ENCODE assay signal across 17 mouse cellular contexts in the genomic region with DNA sequence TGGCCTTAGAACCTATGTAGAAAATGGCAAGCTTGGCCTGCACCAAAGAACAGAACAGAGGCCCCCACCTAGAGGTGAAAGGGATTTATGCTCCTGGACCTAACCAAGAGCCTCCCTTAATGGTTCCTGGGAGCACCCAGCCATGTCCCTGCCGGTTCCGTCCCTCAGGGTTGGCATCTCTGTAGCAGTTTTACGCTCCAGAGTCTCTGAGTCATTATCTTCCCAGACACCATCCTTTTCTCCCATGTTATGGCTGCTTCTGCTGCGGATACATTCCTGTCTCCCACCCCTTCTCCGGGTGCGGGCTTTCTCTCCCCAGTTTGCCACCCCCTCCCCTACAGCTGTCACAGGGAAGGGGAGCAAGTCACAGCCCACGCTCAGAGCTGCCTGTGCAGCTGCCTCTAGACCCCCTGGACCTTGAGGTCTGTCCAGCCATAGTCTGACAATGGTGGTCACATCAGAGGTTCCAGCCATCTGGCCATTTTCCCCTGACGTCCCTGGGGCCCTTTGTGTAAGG.
A peak's percentile ranks its signal among the peaks of the same experiment; 100 is the strongest.
DNase-seq lines count a peak whose midpoint lies in the region; ATAC-seq and TF ChIP-seq lines count a peak whose summit lies in the region.
"Had no signal": no experiment of that assay in that cellular context is flagged by ENCODE, and none has a peak within 500 bp of the region (broad histone marks: within the 10 kb centered on the region; RNA-seq: fewer than 3 reads in every experiment).

No protein-coding gene starts in this region.

- no peak overlapping the region for H3K9ac ChIP-seq in forebrain, embryonic 11.5 days (ENCODE audit: low read length)
- no peak overlapping the region for H3K9ac ChIP-seq in midbrain, embryonic 14.5 days (replicated peaks; ENCODE audit: low read length)
- H3K9ac ChIP-seq in hindbrain, embryonic 15.5 days, result no peak overlapping the region
- H3K9ac ChIP-seq: heart, embryonic 15.5 days had no signal

- H3K4me3 ChIP-seq in forebrain, embryonic 10.5 days, result no peak overlapping the region
- no peak overlapping the region for H3K4me3 ChIP-seq in forebrain, embryonic 11.5 days (ENCODE audit: low read depth, low read length)
- no peak overlapping the region for H3K4me3 ChIP-seq in midbrain, embryonic 10.5 days
- H3K4me3 ChIP-seq in midbrain, embryonic 14.5 days (replicated peaks; ENCODE audit: low read depth, low read length), result no peak overlapping the region
- H3K4me3 ChIP-seq in hindbrain, embryonic 15.5 days, result no peak overlapping the region
- H3K4me3 ChIP-seq in olfactory bulb, adult 2 months (ENCODE audit: insufficient read depth, low read depth, low read length), result no peak overlapping the region
- H3K4me3 ChIP-seq: erythroblast, embryonic 14.5 days; heart, embryonic 15.5 days had no signal

- no peaks in the 10 kb centered on the region for H3K27me3 ChIP-seq in forebrain, embryonic 10.5 days (ENCODE audit: poor library complexity, severe bottlenecking)
- no peaks in the 10 kb centered on the region for H3K27me3 ChIP-seq in forebrain, embryonic 11.5 days (ENCODE audit: control insufficient read depth, insufficient read depth, low read length)
- H3K27me3 ChIP-seq in midbrain, embryonic 10.5 days (ENCODE audit: low read depth, poor library complexity, severe bottlenecking), result no peaks in the 10 kb centered on the region; the same call in 1 of the 2 replicates
- H3K27me3 ChIP-seq in midbrain, embryonic 14.5 days (ENCODE audit: control insufficient read depth, insufficient read depth, low read length), result no peaks in the 10 kb centered on the region
- H3K27me3 ChIP-seq in hindbrain, embryonic 15.5 days, result no peaks in the 10 kb centered on the region

- peaks cover 2% of the 10 kb centered on the region for H3K4me1 ChIP-seq in forebrain, embryonic 10.5 days
- H3K4me1 ChIP-seq in forebrain, embryonic 11.5 days (replicated peaks; ENCODE audit: control insufficient read depth, insufficient read depth, low read length), result no peaks in the 10 kb centered on the region
- H3K4me1 ChIP-seq in midbrain, embryonic 10.5 days, result peaks cover 18% of the 10 kb centered on the region
- peaks cover 28% of the 10 kb centered on the region for H3K4me1 ChIP-seq in midbrain, embryonic 14.5 days (ENCODE audit: control insufficient read depth, insufficient read depth, low read length)
- H3K4me1 ChIP-seq in hindbrain, embryonic 15.5 days (replicated peaks), result peaks cover 50% of the 10 kb centered on the region
- peaks cover 58% of the 10 kb centered on the region for H3K4me1 ChIP-seq in olfactory bulb, adult 2 months (ENCODE audit: control insufficient read depth, insufficient read depth, low read length)
- H3K4me1 ChIP-seq: heart, embryonic 15.5 days had no signal

- H3K36me3 ChIP-seq in forebrain, embryonic 10.5 days (replicated peaks), result no peaks in the 10 kb centered on the region
- no peaks in the 10 kb centered on the region for H3K36me3 ChIP-seq in forebrain, embryonic 11.5 days (ENCODE audit: control insufficient read depth, insufficient read depth, low read length)
- no peaks in the 10 kb centered on the region for H3K36me3 ChIP-seq in midbrain, embryonic 10.5 days
- no peaks in the 10 kb centered on the region for H3K36me3 ChIP-seq in midbrain, embryonic 14.5 days (ENCODE audit: control insufficient read depth, insufficient read depth, low read length)
- H3K36me3 ChIP-seq in hindbrain, embryonic 15.5 days, result no peaks in the 10 kb centered on the region
- H3K36me3 ChIP-seq: G1E; heart, embryonic 15.5 days had no signal

- TF ChIP-seq POLR2A in olfactory bulb, adult 2 months (IDR thresholded peaks at IDR 0.05; ENCODE audit: insufficient read depth, low read depth, low read length), result no peak

- WGBS in forebrain, embryonic 10.5 days, result 87% methylated on average over 8 of the region's 8 CpGs
- WGBS in forebrain, embryonic 11.5 days, result 78% methylated on average over 8 of the region's 8 CpGs
- WGBS in midbrain, embryonic 10.5 days, result 89% methylated on average over 8 of the region's 8 CpGs
- 65% methylated on average over 8 of the region's 8 CpGs for WGBS in midbrain, embryonic 14.5 days
- 46% methylated on average over 8 of the region's 8 CpGs for WGBS in hindbrain, embryonic 15.5 days
- 22% methylated on average over 8 of the region's 8 CpGs for WGBS in olfactory bulb, adult 2 months

- DNase-seq in forebrain, embryonic 10.5 days (ENCODE audit: extremely low spot score, low spot score), result no peak
- no peak for DNase-seq in forebrain, embryonic 11.5 days (ENCODE audit: low spot score)
- DNase-seq in midbrain, embryonic 10.5 days (ENCODE audit: low spot score), result no peak
- DNase-seq in midbrain, embryonic 14.5 days, result no peak
- no peak for DNase-seq in layer of hippocampus, postnatal 10 days (ENCODE audit: low spot score in 2 of 2)
- DNase-seq: cerebellum, postnatal 36 days; gastrocnemius, postnatal 10 days; kidney, adult 11 months; lung, postnatal 14 days; thymus, postnatal 36 days had no signal

- ATAC-seq in forebrain, embryonic 11.5 days (replicated peaks; ENCODE audit: low FRiP score), result no peak
- no peak for ATAC-seq in midbrain, embryonic 14.5 days (ENCODE audit: low FRiP score, low TSS enrichment)
- peak; percentile 27; the same call in 1 of the 2 replicates for ATAC-seq in hindbrain, embryonic 15.5 days (ENCODE audit: low FRiP score, low read depth)
- no peak for ATAC-seq in megakaryocyte, adult 5-6 weeks (ENCODE audit: poor library complexity, severe bottlenecking)

- no peak for TF ChIP-seq CTCF in olfactory bulb, adult 2 months (IDR thresholded peaks at IDR 0.05; ENCODE audit: insufficient read depth, low read depth, low read length)

- H3K4me2 ChIP-seq in forebrain, embryonic 11.5 days (ENCODE audit: low read depth, low read length, severe bottlenecking), result no peak overlapping the region
- no peak overlapping the region for H3K4me2 ChIP-seq in midbrain, embryonic 14.5 days (ENCODE audit: low read length)
- no peak overlapping the region for H3K4me2 ChIP-seq in hindbrain, embryonic 15.5 days
- H3K4me2 ChIP-seq: heart, embryonic 15.5 days; liver, embryonic 11.5 days had no signal

- H3K27ac ChIP-seq in forebrain, embryonic 10.5 days, result 0 out of 2 replicates have a peak overlapping the region, but pooled peaks have one; percentile 30
- H3K27ac ChIP-seq in forebrain, embryonic 11.5 days (ENCODE audit: low read depth, low read length), result no peak overlapping the region
- peak overlapping the region; percentile 18; the same call in 1 of the 2 replicates for H3K27ac ChIP-seq in midbrain, embryonic 10.5 days (replicated peaks)
- H3K27ac ChIP-seq in midbrain, embryonic 14.5 days (replicated peaks; ENCODE audit: low read depth, low read length), result no peak overlapping the region; the same call in 1 of the 2 replicates
- peak overlapping the region; percentile 59 for H3K27ac ChIP-seq in hindbrain, embryonic 15.5 days (replicated peaks)
- peak overlapping the region; percentile 74 for H3K27ac ChIP-seq in olfactory bulb, adult 2 months (ENCODE audit: insufficient read depth, low read depth, low read length)
- H3K27ac ChIP-seq: heart, embryonic 15.5 days had no signal

- no peaks in the 10 kb centered on the region for H3K9me3 ChIP-seq in forebrain, embryonic 10.5 days
- no peaks in the 10 kb centered on the region for H3K9me3 ChIP-seq in forebrain, embryonic 11.5 days (ENCODE audit: control insufficient read depth, low read length)
- no peaks in the 10 kb centered on the region for H3K9me3 ChIP-seq in midbrain, embryonic 10.5 days (replicated peaks)
- no peaks in the 10 kb centered on the region for H3K9me3 ChIP-seq in midbrain, embryonic 14.5 days (ENCODE audit: control insufficient read depth, low read length)
- H3K9me3 ChIP-seq in hindbrain, embryonic 15.5 days, result no peaks in the 10 kb centered on the region
- H3K9me3 ChIP-seq: G1E; heart, embryonic 15.5 days had no signal

Comparison
In these comparisons a context has a peak if more than half of its experiments do, and no peak if none do; other contexts are left out.
1. H3K27ac ChIP-seq: peak in forebrain, embryonic 10.5 days (single experiment), midbrain, embryonic 10.5 days (single experiment), hindbrain, embryonic 15.5 days (single experiment) and olfactory bulb, adult 2 months (single experiment); none in forebrain, embryonic 11.5 days (single experiment) and midbrain, embryonic 14.5 days (single experiment).